Mouse (Mus musculus) megakaryocyte-erythroid progenitor cell, adult 5-6 weeks (primary cell): ENCODE measurements around the gene Pcnx3. TPM values are rescaled to one million over a fixed set of nuclear protein-coding genes. Genes with fewer than 3 reads are reported as not detected.

Source experiments
- ATAC-seq: replicated peaks from 2 replicates; pipeline ENCODE4 v1.8.0; 2016; ENCODE audit warnings: mild to moderate bottlenecking, inconsistent platforms; ENCODE audit not compliant: severe bottlenecking, poor library complexity, low FRiP score, low TSS enrichment
- total RNA-seq, 2 experiments: library from RNA; stranded (forward) in 1 of 2; stranded (reverse) in 1 of 2; fragments of 200-1000, 215-1000 nt in 1 of 2; fragments of >200 nt in 1 of 2; fragmentation: Nextera tagmentation in 1 of 2; gene quantifications; 2 replicates each; pipeline ENCODE4 v1.2.3; 2014 to 2017

Pcnx3 gene
- total RNA-seq (2014; fragmentation: Nextera tagmentation) (55.8 and 72.0 TPM in 2 replicates), total RNA-seq (2017) (8.2 and 14.4 TPM in 2 replicates)

DNA sequence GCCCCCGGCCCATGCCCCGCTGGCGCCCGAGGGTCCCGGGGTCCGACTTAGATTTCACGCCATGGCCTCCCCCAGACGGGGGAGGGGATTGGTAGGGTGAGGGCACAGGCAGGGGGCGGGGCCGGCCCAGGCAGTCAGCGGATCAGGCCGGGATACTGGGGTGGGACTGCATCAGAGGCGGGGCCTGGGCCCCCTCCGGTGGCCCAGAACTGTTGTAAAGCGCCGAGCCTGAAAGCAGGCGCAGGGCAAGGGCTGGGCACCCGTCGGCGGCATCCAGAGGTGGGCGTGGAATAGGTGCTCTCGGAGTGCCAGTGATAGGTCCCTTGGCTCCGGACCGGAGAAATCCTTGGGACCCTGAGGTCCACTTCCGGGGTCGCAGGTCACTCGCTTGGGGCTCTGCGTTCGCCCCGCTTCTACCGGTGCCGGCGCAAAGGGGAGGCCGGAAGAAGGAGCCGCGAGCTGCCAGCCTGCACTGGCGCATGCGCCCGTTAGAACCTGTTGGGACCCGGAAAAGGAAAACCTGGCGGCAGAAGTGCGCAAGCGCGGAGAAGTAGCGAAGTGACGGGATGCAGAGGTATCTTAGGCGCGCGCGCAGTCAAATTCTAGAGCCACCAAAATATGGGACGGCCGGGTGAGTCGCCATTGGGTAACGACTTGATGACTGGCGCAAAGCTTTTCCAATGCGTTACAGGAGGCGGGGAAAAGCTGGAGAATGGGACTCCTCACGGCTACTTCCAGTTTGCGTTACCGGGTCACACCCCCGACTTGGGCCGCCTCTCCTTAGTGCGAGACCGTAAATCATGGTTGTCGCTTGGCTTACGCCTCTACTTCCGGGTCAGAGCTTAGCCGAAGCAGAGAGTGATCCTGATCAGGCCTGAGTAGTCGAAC is at the start of gene Pcnx3, which contains the start of gene Map3k11:
TSS of gene Pcnx3 (minus strand) at position 709 of the 888 bp plus-strand sequence.
TSS of gene Map3k11 (plus strand) at position 543 of the 888 bp plus-strand sequence.
- peak; percentile 76 for ATAC-seq

- ATAC-seq: no peak
Measured at GRCm38 (mm10) chr19:5734325-5734724, 45.6 kb upstream of the Pcnx3 start.

GRCm38 (mm10) chr19:5731264-5731978 is 42.7 kb upstream of the Pcnx3 start:
- peak; percentile 56 for ATAC-seq

GRCm38 (mm10) chr19:5730314-5731186 is 41.8 kb upstream of the Pcnx3 start:
- no peak for ATAC-seq

- ATAC-seq: peak; percentile 49
Measured at GRCm38 (mm10) chr19:5729444-5729815, 40.7 kb upstream of the Pcnx3 start, which contains the start of gene Fam89b. Fam89b (minus strand) TSS chr19:5729653.

- no peak for ATAC-seq
Measured at GRCm38 (mm10) chr19:5728631-5729443, 40.1 kb upstream of the Pcnx3 start.

DNA sequence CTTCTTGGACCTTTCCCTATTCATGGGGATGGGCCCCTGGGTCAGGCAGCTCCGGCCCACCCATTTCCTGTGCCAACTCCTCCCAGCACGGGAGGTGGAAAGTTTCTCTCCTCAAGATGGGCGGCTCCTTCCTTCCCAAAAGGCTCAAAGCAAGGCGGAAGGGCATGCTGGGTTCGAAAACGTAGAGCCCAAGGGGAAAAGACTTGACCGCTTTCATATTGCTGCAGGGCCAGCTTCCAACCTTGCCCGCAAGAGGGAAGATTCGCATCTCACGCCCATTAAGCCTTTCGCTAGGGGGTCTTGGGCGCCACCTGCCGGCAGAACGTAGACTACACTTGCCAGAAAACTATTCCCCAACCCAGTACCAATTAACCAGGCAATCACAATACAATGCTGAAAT is 39.0 kb upstream of the Pcnx3 start:
- ATAC-seq: 0 out of 2 replicates have a peak, but pooled peaks have one; percentile 4

DNA sequence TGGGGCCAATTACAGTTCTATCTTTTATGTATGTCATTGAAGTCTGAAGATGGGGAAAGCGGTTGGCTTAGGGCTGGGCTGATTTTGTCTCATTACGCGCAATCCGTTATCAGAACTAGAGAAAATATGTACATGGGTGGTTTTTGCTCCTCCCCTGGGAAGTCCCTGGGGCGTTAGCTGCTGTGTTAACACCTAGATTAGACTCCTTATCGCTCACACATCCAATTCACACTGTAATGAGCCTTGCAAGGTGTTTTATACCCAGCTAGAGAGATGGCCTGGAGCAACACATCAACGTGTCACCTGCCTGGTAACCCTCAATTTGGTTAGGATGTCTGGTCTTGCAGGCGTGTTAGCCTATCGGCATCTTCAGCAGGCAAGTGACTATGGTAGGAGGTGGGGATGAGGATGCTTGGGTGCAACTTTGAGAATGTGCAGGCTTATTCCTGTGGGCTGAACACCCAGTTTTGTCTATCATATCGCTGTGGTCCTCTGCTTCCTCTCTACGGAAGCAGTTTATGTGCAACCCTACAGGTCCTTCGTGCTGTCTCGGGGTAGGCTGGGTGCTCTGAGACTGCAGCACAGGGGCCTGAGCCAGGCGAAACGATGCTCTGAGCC is 38.4 kb upstream of the Pcnx3 start:
- ATAC-seq: peak; percentile 49

- ATAC-seq: peak; percentile 8; the same call in 1 of the 2 replicates
Measured at GRCm38 (mm10) chr19:5725767-5726515, 37.2 kb upstream of the Pcnx3 start, which contains the start of gene Ehbp1l1. Ehbp1l1 (minus strand) TSS chr19:5726317.

GRCm38 (mm10) chr19:5725029-5725707 is 36.5 kb upstream of the Pcnx3 start:
- no peak for ATAC-seq

DNA sequence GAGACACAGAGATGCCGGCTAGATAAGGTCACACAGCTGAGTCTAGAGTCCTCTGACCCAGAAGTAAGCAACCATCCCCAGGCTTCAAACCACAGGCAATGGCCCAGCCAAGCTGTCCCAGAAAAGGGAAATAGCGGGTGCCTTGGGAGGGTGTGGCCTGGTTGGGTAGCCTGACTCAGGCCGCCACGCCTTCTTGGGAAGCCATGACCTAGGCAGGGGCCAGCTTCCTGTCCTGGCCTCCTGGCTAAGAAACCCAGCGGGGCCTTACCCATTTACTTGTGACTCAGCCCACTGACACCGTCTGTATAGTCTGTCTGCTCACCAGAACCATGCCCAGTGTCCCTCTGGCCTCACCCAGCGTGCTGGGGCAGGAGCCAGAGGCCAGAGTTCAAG is 35.8 kb upstream of the Pcnx3 start:
- peak; percentile 19 for ATAC-seq

GRCm38 (mm10) chr19:5723934-5724548 is 35.3 kb upstream of the Pcnx3 start:
- no peak for ATAC-seq

DNA sequence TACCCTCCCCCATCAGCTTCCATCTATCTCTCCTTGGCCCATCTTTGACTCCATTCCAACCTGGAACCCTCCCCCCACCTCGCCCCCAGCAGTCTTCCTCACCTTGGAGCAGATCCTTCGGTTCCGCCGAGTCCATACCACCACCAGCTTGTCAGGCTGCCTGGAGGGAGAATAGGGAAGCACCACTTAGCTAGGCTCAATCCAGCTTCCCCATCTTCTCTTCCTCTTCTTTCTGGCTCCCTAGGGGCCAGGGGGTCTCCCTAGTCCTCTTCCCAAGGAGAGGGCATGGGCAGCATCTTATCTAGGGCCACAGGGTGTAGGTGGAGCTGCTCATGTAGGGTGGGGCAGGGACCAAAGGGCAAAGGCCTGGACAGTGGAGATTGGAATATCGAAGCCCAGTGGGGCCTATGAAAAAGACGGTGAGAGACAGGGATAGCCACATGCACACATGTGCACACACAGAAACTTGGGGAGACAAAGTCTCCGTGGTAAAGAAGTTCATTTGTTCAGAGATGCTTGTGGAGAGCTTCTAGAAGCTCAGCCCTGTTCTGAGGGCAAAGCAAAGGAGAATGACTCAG is 34.2 kb upstream of the Pcnx3 start:
- no peak for ATAC-seq

DNA sequence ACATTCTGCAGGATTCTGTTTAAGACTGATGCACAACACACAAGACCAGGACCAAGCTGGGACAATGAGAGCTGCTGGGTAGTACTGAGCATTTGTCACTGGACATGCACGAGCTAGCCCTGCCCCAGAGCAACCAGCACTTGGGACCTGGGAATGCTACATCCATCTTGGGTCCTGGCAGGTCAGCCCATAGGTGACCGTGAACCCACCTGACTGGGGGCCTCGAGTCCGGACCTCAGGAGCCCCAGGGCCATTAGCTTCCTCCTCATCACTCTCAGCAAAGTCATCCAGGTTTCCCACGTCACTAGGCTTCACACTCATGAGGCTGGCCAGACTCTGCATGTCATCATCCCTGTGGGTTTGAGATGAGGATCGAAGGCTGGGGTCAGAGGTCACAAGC is 32.5 kb upstream of the Pcnx3 start:
- no peak for ATAC-seq

DNA sequence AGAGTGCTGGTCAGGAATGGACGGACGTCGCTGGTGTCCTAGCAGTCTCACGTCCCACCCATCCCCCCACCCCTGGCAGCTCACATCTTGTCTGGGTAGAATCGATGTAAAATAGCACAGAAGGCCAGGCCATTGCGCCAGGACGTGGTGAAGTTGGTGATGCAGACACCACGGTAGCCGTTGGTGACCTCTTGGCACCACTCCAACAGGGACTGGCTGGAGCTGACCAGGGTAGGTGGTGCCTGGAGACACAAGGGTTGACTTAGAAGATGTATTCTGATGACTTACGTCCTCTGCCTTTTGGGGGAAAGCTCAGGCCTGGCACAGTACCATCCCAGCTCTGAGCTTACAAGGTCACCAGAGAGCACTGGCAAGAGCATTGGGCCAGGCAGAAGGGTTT is 28.2 kb upstream of the Pcnx3 start:
- ATAC-seq: no peak
